Mouse (Mus musculus) heart, adult 2 months (tissue): ENCODE results near the gene Psap.

Experiments
- CTCF ChIP-seq: fragments of 200-600 bp; IDR thresholded peaks from 2 replicates; pipeline ENCODE4 v1.8.1; 2022; ENCODE audit warnings: antibody characterized with exemption, mild to moderate bottlenecking, moderate library complexity
- EP300 ChIP-seq: fragments of 200-500 bp; IDR thresholded peaks from 2 replicates; pipeline ENCODE4 v1.6.1; 2011; ENCODE audit warnings: low read depth, low read length, control low read depth; ENCODE audit not compliant: insufficient read depth
- POLR2A ChIP-seq: fragments of 200-500 bp; IDR thresholded peaks from 2 replicates; pipeline ENCODE4 v1.6.1; 2011; ENCODE audit warnings: mild to moderate bottlenecking, low read depth, low read length, control low read depth; ENCODE audit not compliant: insufficient read depth

GRCm38 (mm10) chr10:60282116-60283014 lies 4.9 kb downstream of the Psap start:
- TF ChIP-seq EP300 (0 out of 2 replicates have a peak, but pooled peaks have one; percentile 8), POLR2A (no peak), CTCF (no peak)
